Mouse (Mus musculus): Measurements from ENCODE around the gene Prg4. TPM values are rescaled to one million over a fixed set of nuclear protein-coding genes. Genes with fewer than 3 reads are reported as not detected.

The Prg4 gene
- polyA plus RNA-seq, 1 experiment from 2014 or later: 0.46 TPM

- Histone ChIP-seq H3K36me3 (no peaks in the 10 kb centered on the region), H3K4me3 (no peak overlapping the region), H3K4me1 (replicated peaks) (peaks cover 9% of the 10 kb centered on the region; the same call in 1 of the 2 replicates), H3K4me2 (no peak overlapping the region), H3K27me3 (replicated peaks) (no peaks in the 10 kb centered on the region), H3K9me3 (replicated peaks) (no peaks in the 10 kb centered on the region), H3K27ac (ENCODE audit: poor library complexity, severe bottlenecking) (no peak overlapping the region), H3K9ac (no peak overlapping the region)
- no peak for ATAC-seq (ENCODE audit: insufficient number of reproducible peaks, low FRiP score)
- 69% methylated on average over 4 of the region's 4 CpGs for WGBS
These were observed 2.3 kb downstream of the Prg4 start for GRCm38 (mm10) chr1:150463691-150464090.

- Histone ChIP-seq H3K27ac (ENCODE audit: poor library complexity, severe bottlenecking) (no peak overlapping the region), H3K9ac (no peak overlapping the region), H3K9me3 (replicated peaks) (no peaks in the 10 kb centered on the region), H3K4me1 (replicated peaks) (peaks cover 9% of the 10 kb centered on the region; the same call in 1 of the 2 replicates), H3K4me3 (no peak overlapping the region), H3K27me3 (replicated peaks) (no peaks in the 10 kb centered on the region), H3K36me3 (no peaks in the 10 kb centered on the region), H3K4me2 (no peak overlapping the region)
- WGBS: 53% methylated on average over 5 of the region's 5 CpGs
- no peak for ATAC-seq (ENCODE audit: insufficient number of reproducible peaks, low FRiP score)
These were observed 2.9 kb downstream of the Prg4 start for GRCm38 (mm10) chr1:150463068-150463467.

- no peaks in the 10 kb centered on the region for H3K36me3 ChIP-seq
- H3K9ac ChIP-seq: no peak overlapping the region
- no peak overlapping the region for H3K4me3 ChIP-seq
- H3K27me3 ChIP-seq (replicated peaks): no peaks in the 10 kb centered on the region
- H3K4me1 ChIP-seq (replicated peaks): peaks cover 9% of the 10 kb centered on the region; the same call in 1 of the 2 replicates
- H3K4me2 ChIP-seq: no peak overlapping the region
- WGBS: 57% methylated on average over 7 of the region's 7 CpGs
- no peak overlapping the region for H3K27ac ChIP-seq (ENCODE audit: poor library complexity, severe bottlenecking)
- H3K9me3 ChIP-seq (replicated peaks): no peaks in the 10 kb centered on the region
- ATAC-seq (ENCODE audit: insufficient number of reproducible peaks, low FRiP score): no peak
These were observed 5.4 kb downstream of the Prg4 start for GRCm38 (mm10) chr1:150460595-150460994.

GRCm38 (mm10) chr1:150459599-150459998 is 6.4 kb downstream of the Prg4 start:
- 80% methylated on average over 3 of the region's 3 CpGs for WGBS
- no peak for ATAC-seq (ENCODE audit: insufficient number of reproducible peaks, low FRiP score)
- peaks cover 9% of the 10 kb centered on the region; the same call in 1 of the 2 replicates for H3K4me1 ChIP-seq (replicated peaks)
- no peaks in the 10 kb centered on the region for H3K9me3 ChIP-seq (replicated peaks)
- H3K36me3 ChIP-seq: no peaks in the 10 kb centered on the region
- no peak overlapping the region for H3K9ac ChIP-seq
- no peaks in the 10 kb centered on the region for H3K27me3 ChIP-seq (replicated peaks)
- H3K4me2 ChIP-seq: no peak overlapping the region
- no peak overlapping the region for H3K27ac ChIP-seq (ENCODE audit: poor library complexity, severe bottlenecking)
- H3K4me3 ChIP-seq: no peak overlapping the region

- Histone ChIP-seq H3K9ac (no peak overlapping the region), H3K4me3 (no peak overlapping the region), H3K9me3 (replicated peaks) (no peaks in the 10 kb centered on the region), H3K27me3 (replicated peaks) (no peaks in the 10 kb centered on the region), H3K4me2 (no peak overlapping the region), H3K36me3 (no peaks in the 10 kb centered on the region), H3K27ac (ENCODE audit: poor library complexity, severe bottlenecking) (no peak overlapping the region), H3K4me1 (replicated peaks) (peaks cover 9% of the 10 kb centered on the region; the same call in 1 of the 2 replicates)
- no peak for ATAC-seq (ENCODE audit: insufficient number of reproducible peaks, low FRiP score)
- whole genome bisulfite sequencing: 41% methylated on average over 5 of the region's 5 CpGs
These were observed 7.0 kb downstream of the Prg4 start for GRCm38 (mm10) chr1:150458977-150459376.

- no peak overlapping the region for H3K4me3 ChIP-seq
- no peaks in the 10 kb centered on the region for H3K27me3 ChIP-seq (replicated peaks)
- H3K27ac ChIP-seq (ENCODE audit: poor library complexity, severe bottlenecking): no peak overlapping the region
- ATAC-seq (ENCODE audit: insufficient number of reproducible peaks, low FRiP score): no peak
- WGBS: 70% methylated on average over 4 of the region's 4 CpGs
- no peaks in the 10 kb centered on the region for H3K9me3 ChIP-seq (replicated peaks)
- H3K4me1 ChIP-seq (replicated peaks): no peaks in the 10 kb centered on the region
- peaks cover 61% of the 10 kb centered on the region for H3K36me3 ChIP-seq
- H3K4me2 ChIP-seq: no peak overlapping the region
- H3K9ac ChIP-seq: no peak overlapping the region
These were observed 24.2 kb downstream of the Prg4 start for GRCm38 (mm10) chr1:150441731-150442130.

- H3K9me3 ChIP-seq (replicated peaks): no peaks in the 10 kb centered on the region
- H3K9ac ChIP-seq: no peak overlapping the region
- no peaks in the 10 kb centered on the region for H3K4me1 ChIP-seq (replicated peaks)
- no peak overlapping the region for H3K4me2 ChIP-seq
- peaks cover 65% of the 10 kb centered on the region for H3K36me3 ChIP-seq
- 92% methylated on average over 3 of the region's 3 CpGs for WGBS
- no peak overlapping the region for H3K4me3 ChIP-seq
- no peak overlapping the region for H3K27ac ChIP-seq (ENCODE audit: poor library complexity, severe bottlenecking)
- ATAC-seq (ENCODE audit: insufficient number of reproducible peaks, low FRiP score): no peak
- H3K27me3 ChIP-seq (replicated peaks): no peaks in the 10 kb centered on the region
These were observed 27.3 kb downstream of the Prg4 start for GRCm38 (mm10) chr1:150438641-150439040.

- Histone ChIP-seq H3K27me3 (replicated peaks) (no peaks in the 10 kb centered on the region), H3K4me3 (no peak overlapping the region), H3K27ac (ENCODE audit: poor library complexity, severe bottlenecking) (no peak overlapping the region), H3K9me3 (replicated peaks) (no peaks in the 10 kb centered on the region), H3K4me1 (replicated peaks) (no peaks in the 10 kb centered on the region), H3K4me2 (no peak overlapping the region), H3K36me3 (peaks cover 73% of the 10 kb centered on the region), H3K9ac (no peak overlapping the region)
- ATAC-seq (ENCODE audit: insufficient number of reproducible peaks, low FRiP score): no peak
- 75% methylated on average over 3 of the region's 3 CpGs for WGBS
These were observed 39.7 kb downstream of the Prg4 start for GRCm38 (mm10) chr1:150426216-150426615.

- 77% methylated on average over 9 of the region's 9 CpGs for WGBS
- no peak for ATAC-seq (ENCODE audit: insufficient number of reproducible peaks, low FRiP score)
- Histone ChIP-seq H3K36me3 (peaks cover 68% of the 10 kb centered on the region), H3K9ac (no peak overlapping the region), H3K27ac (ENCODE audit: poor library complexity, severe bottlenecking) (no peak overlapping the region), H3K4me1 (replicated peaks) (no peaks in the 10 kb centered on the region), H3K9me3 (replicated peaks) (no peaks in the 10 kb centered on the region), H3K4me2 (no peak overlapping the region), H3K4me3 (no peak overlapping the region), H3K27me3 (replicated peaks) (no peaks in the 10 kb centered on the region)
These were observed 40.3 kb downstream of the Prg4 start for GRCm38 (mm10) chr1:150425665-150426064.

GRCm38 (mm10) chr1:150418426-150418825 is 47.5 kb downstream of the Prg4 start:
- peaks cover 67% of the 10 kb centered on the region for H3K36me3 ChIP-seq
- no peak overlapping the region for H3K4me2 ChIP-seq
- no peak overlapping the region for H3K9ac ChIP-seq
- no peaks in the 10 kb centered on the region for H3K4me1 ChIP-seq (replicated peaks)
- no peak for ATAC-seq (ENCODE audit: insufficient number of reproducible peaks, low FRiP score)
- H3K27ac ChIP-seq (ENCODE audit: poor library complexity, severe bottlenecking): no peak overlapping the region
- no peaks in the 10 kb centered on the region for H3K27me3 ChIP-seq (replicated peaks)
- no peak overlapping the region for H3K4me3 ChIP-seq
- H3K9me3 ChIP-seq (replicated peaks): no peaks in the 10 kb centered on the region
- WGBS: 97% methylated on average over 4 of the region's 4 CpGs

GRCm38 (mm10) chr1:150416006-150416405 is 50.0 kb downstream of the Prg4 start:
- H3K9me3 ChIP-seq (replicated peaks): no peaks in the 10 kb centered on the region
- no peaks in the 10 kb centered on the region for H3K4me1 ChIP-seq (replicated peaks)
- H3K27ac ChIP-seq (ENCODE audit: poor library complexity, severe bottlenecking): no peak overlapping the region
- 86% methylated on average over 3 of the region's 3 CpGs for WGBS
- H3K4me3 ChIP-seq: no peak overlapping the region
- no peak overlapping the region for H3K9ac ChIP-seq
- H3K27me3 ChIP-seq (replicated peaks): no peaks in the 10 kb centered on the region
- peaks cover 71% of the 10 kb centered on the region for H3K36me3 ChIP-seq
- H3K4me2 ChIP-seq: no peak overlapping the region
- no peak for ATAC-seq (ENCODE audit: insufficient number of reproducible peaks, low FRiP score)

- Histone ChIP-seq H3K4me3 (no peak overlapping the region), H3K27me3 (replicated peaks) (no peaks in the 10 kb centered on the region), H3K9ac (no peak overlapping the region), H3K4me2 (no peak overlapping the region), H3K4me1 (replicated peaks) (no peaks in the 10 kb centered on the region), H3K36me3 (peaks cover 60% of the 10 kb centered on the region), H3K27ac (ENCODE audit: poor library complexity, severe bottlenecking) (no peak overlapping the region), H3K9me3 (replicated peaks) (no peaks in the 10 kb centered on the region)
- ATAC-seq (ENCODE audit: insufficient number of reproducible peaks, low FRiP score): no peak
- WGBS: 95% methylated on average over 6 of the region's 6 CpGs
These were observed 56.0 kb downstream of the Prg4 start for GRCm38 (mm10) chr1:150409996-150410395.
